ENCODE assay signal across 8 mouse cellular contexts in genomic region chr6:91877885-91878651, GRCm38 (mm10). TPM values are rescaled to one million over a fixed set of nuclear protein-coding genes. Genes with fewer than 3 reads are reported as not detected.
DNase-seq lines count a peak whose midpoint lies in the region; ATAC-seq lines count a peak whose summit lies in the region.

Ccdc174 (plus strand) TSS chr6:91878053.

- H3K4me3 ChIP-seq in hindbrain, embryonic 14.5 days (replicated peaks; ENCODE audit: low read length) = peak within 1 kb of the TSS; percentile 78

- peaks cover 21% of the 10 kb centered on the region for H3K4me1 ChIP-seq in hindbrain, embryonic 14.5 days (replicated peaks; ENCODE audit: control insufficient read depth, insufficient read depth, low read length)

- no peaks in the 10 kb centered on the region for H3K9me3 ChIP-seq in hindbrain, embryonic 14.5 days (ENCODE audit: control insufficient read depth, low read length)

- peaks cover 23% of the 10 kb centered on the region for H3K36me3 ChIP-seq in hindbrain, embryonic 14.5 days (replicated peaks; ENCODE audit: control insufficient read depth, insufficient read depth)

- peak within 1 kb of the TSS; percentile 88 for H3K4me2 ChIP-seq in hindbrain, embryonic 14.5 days (replicated peaks)

- H3K9ac ChIP-seq in hindbrain, embryonic 14.5 days = peak within 1 kb of the TSS; percentile 91

- DNase-seq in R1 (ENCODE audit: low read depth, low spot score) = peak; percentile 99
- DNase-seq in cerebellum, postnatal 25 days = peak; percentile 94 to 95
- peak; percentile 91 to 95 for DNase-seq in frontal cortex, postnatal 25 days (ENCODE audit: low spot score in 2 of 2)
- peak; percentile 98 for DNase-seq in hindbrain, embryonic 14.5 days (ENCODE audit: low spot score)
- DNase-seq in layer of hippocampus, postnatal 36 days = peak; percentile 92
- DNase-seq in lung, postnatal 36 days = peak; percentile 98
- peak; percentile 99 for DNase-seq in retina, postnatal 1 day
- DNase-seq in urinary bladder, adult 18-20 months (ENCODE audit: low spot score in 2 of 2) = peak; percentile 83 to 87

- under 1% methylated on average over 47 of the region's 47 CpGs for WGBS in hindbrain, embryonic 14.5 days

- peak; percentile 93 for ATAC-seq in hindbrain, embryonic 14.5 days (ENCODE audit: low FRiP score)

- H3K27ac ChIP-seq in hindbrain, embryonic 14.5 days = peak within 1 kb of the TSS; percentile 88

- peaks cover 4% of the 10 kb centered on the region; the same call in 1 of the 2 replicates for H3K27me3 ChIP-seq in hindbrain, embryonic 14.5 days (ENCODE audit: control insufficient read depth, insufficient read depth, low read length)

RNA-seq across cellular contexts. Expression of gene Ccdc174, which starts in this region (rescaled TPM):
- 32.4 and 37.7 TPM in 2 replicates for polyA plus RNA-seq in hindbrain, embryonic 14.5 days (2014; fragmentation: Nextera tagmentation; extraction: Ambion mirVana)
- total RNA-seq in layer of hippocampus, postnatal 36 days (2021) = 10 to 100 TPM; 24.7 to 25.2 TPM

Comparison
In these comparisons a context has a peak if more than half of its experiments do, and no peak if none do; other contexts are left out.
1. Peak in every context shown above with its lines: DNase-seq, ATAC-seq, H3K4me3 ChIP-seq and H3K27ac ChIP-seq.